Mouse (Mus musculus): ENCODE results near the gene Itgb2.

The Itgb2 gene

GRCm38 (mm10) chr10:77548576-77548975, 18.5 kb downstream of the Itgb2 start:
- no peak for DNase-seq (ENCODE audit: low spot score in 2 of 2)

GRCm38 (mm10) chr10:77550874-77551273, 20.8 kb downstream of the Itgb2 start:
- no peak for DNase-seq (ENCODE audit: low spot score in 2 of 2)

GRCm38 (mm10) chr10:77552162-77552561, 22.1 kb downstream of the Itgb2 start:
- no peak for DNase-seq (ENCODE audit: low spot score in 2 of 2)

DNA sequence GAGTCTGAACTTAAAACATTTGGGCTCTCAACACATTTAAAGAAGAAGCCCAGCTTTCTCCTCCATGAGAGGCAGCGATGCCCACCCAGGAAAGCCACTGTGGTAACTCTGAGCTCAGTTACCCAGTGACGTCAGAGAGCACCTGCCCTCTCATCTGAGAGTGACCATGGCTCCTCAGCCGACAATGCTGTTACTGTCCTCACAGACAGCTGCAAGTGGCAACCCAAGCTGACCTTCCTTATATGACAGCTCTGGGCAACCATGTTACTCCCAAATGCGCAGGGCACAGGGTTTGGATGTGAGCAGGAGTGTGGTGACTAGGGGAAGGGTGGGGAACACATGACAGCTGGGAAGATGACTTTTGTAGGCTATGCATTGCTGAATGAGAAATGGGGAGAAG, 23.2 kb downstream of the Itgb2 start:
- DNase-seq (ENCODE audit: low spot score in 2 of 2) = no peak

GRCm38 (mm10) chr10:77554918-77555317, 24.9 kb downstream of the Itgb2 start:
- no peak for DNase-seq (ENCODE audit: low spot score in 2 of 2)

GRCm38 (mm10) chr10:77556631-77557030, 26.6 kb downstream of the Itgb2 start:
- no peak for DNase-seq (ENCODE audit: low spot score in 2 of 2)

GRCm38 (mm10) chr10:77557641-77558040, 27.6 kb downstream of the Itgb2 start:
- DNase-seq (ENCODE audit: low spot score in 2 of 2) = no peak

GRCm38 (mm10) chr10:77560090-77560489, 30.0 kb downstream of the Itgb2 start:
- DNase-seq (ENCODE audit: low spot score in 2 of 2) = no peak

GRCm38 (mm10) chr10:77560830-77561229, 30.8 kb downstream of the Itgb2 start:
- DNase-seq (ENCODE audit: low spot score in 2 of 2) = no peak

GRCm38 (mm10) chr10:77561508-77561907, 31.5 kb downstream of the Itgb2 start:
- DNase-seq (ENCODE audit: low spot score in 2 of 2) = no peak

DNA sequence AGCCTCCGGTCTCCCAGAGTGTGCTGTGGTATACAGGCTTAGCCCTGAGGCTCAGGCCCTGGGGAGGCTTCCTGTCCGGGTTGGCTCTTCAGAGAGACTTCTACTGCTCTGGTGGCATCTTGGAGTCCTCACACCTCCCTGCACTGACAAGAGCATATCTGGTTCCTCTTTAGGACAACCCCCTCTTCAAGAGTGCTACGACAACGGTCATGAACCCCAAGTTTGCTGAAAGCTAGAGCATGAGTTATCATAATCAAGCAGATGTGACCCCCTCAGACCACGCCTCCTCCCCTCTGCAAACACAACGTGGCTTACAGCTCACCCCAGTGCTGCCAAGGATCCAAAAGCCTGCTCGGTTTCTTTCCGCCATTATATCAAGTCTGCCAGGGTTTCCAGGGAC, 35.0 kb downstream of the Itgb2 start:
- DNase-seq (ENCODE audit: low spot score in 2 of 2) = no peak

GRCm38 (mm10) chr10:77566651-77567050, 36.6 kb downstream of the Itgb2 start:
- DNase-seq (ENCODE audit: low spot score in 2 of 2) = peak; percentile 58 to 66

- DNase-seq (ENCODE audit: low spot score in 2 of 2) = no peak
Measured at GRCm38 (mm10) chr10:77569481-77569880, 39.4 kb downstream of the Itgb2 start.

GRCm38 (mm10) chr10:77569973-77570658, 40.1 kb downstream of the Itgb2 start:
- DNase-seq (ENCODE audit: low spot score in 2 of 2) = no peak

GRCm38 (mm10) chr10:77572225-77572624, 42.2 kb downstream of the Itgb2 start:
- no peak for DNase-seq (ENCODE audit: low spot score in 2 of 2)

- no peak for DNase-seq (ENCODE audit: low spot score in 2 of 2)
Measured at GRCm38 (mm10) chr10:77573162-77573561, 43.1 kb downstream of the Itgb2 start.

DNA sequence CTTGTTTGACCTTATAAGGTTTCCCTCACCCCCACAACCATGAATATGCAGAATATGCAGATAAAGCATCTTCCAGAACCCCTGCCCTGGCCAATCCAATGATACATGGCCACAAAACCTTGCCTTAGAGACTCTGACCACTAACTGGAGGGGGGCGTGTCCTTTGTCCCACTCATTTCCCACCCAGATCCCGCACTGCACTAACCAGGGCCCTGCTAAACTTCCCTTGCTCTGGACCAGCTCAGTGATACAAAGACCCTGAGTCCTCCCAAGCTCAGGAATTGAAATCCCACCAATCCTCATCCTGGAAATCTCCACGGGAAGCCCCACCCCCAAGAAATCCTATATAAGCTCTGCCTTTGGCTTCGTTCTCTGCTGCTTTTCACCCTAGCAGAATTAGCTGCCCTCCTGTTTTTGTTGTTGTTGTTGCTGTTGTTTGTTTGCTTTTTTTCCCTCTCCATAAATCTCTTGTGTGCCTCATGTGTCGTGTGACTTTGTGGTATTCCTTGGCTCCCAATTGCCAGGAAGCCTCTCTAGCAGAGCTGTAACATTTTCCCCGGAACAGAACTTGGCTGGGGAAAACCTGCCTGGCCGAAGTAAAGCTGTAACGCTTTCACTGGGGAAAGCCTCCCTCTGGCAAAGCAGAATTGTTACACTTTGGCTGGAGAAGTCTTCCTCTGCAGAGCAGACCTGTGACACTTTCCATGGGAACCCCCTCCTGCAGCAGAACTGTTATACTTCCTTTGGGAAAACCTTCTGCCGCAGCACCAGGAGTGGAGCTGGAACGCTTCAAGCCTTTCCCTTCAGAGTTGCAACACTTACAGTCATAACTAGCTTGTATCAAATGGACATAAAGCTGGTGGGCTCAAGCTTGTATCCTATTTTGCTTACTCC, 50.2 kb downstream of the Itgb2 start:
- DNase-seq (ENCODE audit: low spot score in 2 of 2) = no peak

DNA sequence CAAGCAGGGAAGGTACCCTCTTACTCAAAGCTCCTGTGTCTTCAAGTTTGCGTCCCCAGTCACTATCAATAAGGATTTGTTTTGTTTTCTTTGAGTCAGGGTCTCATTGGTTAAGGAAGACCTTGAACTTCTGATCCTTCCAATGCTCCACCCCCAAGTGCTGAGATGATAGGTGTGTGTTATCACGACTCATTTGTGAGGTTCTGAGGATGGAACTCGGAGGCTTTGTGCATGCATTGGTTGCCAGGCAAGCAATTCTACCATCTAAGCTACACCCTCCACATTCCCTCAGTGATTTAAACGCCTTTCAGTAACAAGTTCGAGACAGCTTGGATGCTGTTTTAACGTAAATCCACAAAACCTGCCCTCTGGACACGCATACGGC, 51.0 kb downstream of the Itgb2 start:
- no peak for DNase-seq (ENCODE audit: low spot score in 2 of 2)

DNA sequence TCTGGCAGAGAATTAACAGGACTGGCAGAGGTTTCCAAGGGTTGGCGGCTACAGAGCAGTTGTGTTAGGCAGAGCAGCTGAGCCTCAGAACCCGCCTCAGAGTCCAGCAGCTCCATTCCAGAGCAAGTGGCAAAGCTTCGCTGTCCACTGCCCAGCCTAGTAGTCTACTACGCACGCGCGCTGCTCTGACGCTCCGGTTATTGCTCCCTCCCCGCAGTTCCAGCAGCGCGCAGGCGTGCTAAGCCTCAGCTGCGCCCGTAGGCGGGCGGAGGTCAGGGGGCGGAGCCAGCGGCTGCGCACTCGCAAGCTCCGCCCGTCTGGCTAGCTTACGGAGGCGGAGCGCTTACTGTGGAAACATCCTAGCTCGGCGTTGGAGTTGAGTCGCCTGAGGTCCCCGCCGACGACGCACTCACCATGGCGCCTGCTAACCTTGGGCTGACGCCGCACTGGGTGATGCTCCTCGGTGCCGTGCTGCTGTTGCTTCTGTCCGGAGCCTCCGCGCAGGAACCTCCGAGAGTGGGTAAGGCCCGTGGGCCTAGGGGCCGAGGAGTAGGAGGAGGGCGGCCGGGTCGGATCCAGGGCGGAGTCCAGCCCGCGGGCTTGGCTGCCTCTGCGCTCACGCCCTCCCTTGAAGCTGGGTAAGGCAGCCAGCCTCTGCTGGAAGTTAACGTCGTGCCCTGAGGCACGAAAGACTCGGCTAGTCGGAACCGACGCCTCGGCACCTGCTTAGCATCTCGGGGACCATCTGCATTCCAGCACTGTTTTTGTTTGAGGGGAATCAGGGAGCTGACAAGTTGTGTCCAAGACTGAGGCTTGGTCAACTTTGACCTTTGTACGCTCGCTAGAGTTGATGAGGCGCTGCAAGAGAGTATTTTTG, 51.6 kb downstream of the Itgb2 start, which contains the start of gene Pttg1ip:
Pttg1ip (plus strand) TSS at position 313 of the 877 bp plus-strand sequence.
- DNase-seq (ENCODE audit: low spot score in 2 of 2) = peak; percentile 82 to 89

DNA sequence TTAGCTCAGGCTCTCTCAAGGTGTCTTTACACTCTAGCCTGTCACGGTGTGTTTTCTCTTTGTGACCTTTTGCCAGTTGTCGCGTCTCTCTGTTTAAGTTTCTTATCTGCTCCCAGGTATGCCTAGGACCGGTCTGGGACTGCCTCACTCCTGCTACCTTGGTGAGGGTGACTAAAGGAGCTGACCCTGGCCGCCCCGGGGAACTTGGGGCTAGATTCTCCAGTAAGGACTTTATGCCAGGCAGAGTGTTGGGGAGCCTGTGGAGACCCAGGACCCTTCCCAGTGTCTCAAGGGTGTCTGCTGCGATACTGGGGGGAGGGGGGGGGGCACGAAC, 52.2 kb downstream of the Itgb2 start:
- no peak for DNase-seq (ENCODE audit: low spot score in 2 of 2)

DNA sequence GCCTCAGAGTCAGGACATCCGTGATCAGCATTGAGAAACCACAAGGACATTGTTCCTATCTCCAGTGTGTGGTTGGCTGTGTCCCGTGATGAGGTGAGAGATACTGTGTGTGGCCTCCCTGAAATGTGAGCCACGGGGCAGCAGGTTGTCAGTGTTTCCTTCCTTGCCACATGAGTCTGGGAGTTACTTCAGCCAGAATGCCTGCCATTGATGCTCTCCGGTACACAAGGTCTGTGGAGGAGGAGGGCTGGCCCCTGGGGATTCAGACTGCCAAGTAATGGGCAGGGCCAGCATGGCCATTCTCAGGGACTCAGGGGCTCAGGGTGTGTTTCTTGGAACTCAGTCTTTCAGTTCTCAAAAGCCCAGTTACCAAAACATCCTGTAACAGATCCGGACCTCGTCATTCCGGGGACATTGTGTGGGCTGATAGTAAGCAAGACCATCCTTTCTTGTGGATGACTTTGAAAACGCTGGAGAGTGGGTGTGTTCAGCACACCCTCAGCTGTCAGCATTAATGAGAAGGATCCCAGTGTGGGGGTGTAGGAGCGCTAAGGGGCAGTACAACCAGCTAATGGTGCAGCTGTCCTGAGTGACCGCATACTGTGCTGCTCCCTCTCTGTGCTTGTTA, 53.9 kb downstream of the Itgb2 start:
- no peak for DNase-seq (ENCODE audit: low spot score in 2 of 2)

DNA sequence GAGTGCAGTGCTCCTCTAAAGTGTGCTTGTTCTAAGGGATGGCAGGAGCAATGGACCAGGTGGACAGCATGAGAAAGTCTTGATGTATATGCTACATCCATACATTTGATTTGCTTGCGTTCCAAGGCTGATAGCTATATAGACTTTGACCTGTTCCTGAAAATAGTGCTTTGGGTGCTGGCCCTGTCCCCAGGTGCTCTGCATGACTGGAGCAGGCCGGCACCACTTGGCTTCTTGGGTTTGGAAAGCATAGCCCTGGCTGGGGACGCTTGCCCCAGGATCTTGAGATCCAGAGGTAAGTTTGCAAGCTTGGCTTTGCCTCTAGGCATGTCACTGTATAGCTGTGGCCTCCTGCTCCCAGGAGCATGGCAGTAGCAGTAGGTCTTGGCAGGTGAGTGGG, 56.6 kb downstream of the Itgb2 start:
- no peak for DNase-seq (ENCODE audit: low spot score in 2 of 2)
